Mouse (Mus musculus) CH12.LX (cell line): ENCODE measurements around the gene Prkag1.

ENCODE experiments used
- CTCF ChIP-seq, 2 experiments: IDR thresholded peaks in 1 of 2; conservative IDR thresholded peaks in 1 of 2; 2 replicates each; pipeline ENCODE4 v1.5.1; 2011 to 2012; ENCODE audit warnings: low read depth in 2 of 2, low read length in 2 of 2, improper control_type of control experiment in 1 of 2, inconsistent platforms in 1 of 2, mild to moderate bottlenecking in 1 of 2, moderate library complexity in 1 of 2
- EP300 ChIP-seq: IDR thresholded peaks from 2 replicates; pipeline ENCODE4 v1.6.1; 2011; ENCODE audit warnings: low read length, improper control_type of control experiment
- IRF4 ChIP-seq: IDR thresholded peaks from 2 replicates; pipeline ENCODE4 v1.6.1; 2014; ENCODE audit warnings: low read depth, mild to moderate bottlenecking, inconsistent platforms, low read length, improper control_type of control experiment
- MAFK ChIP-seq: IDR thresholded peaks from 2 replicates; pipeline ENCODE4 v1.6.1; 2011; ENCODE audit warnings: low read length, improper control_type of control experiment; ENCODE audit not compliant: insufficient replicate concordance
- MAX ChIP-seq: IDR thresholded peaks from 2 replicates; pipeline ENCODE4 v1.6.1; 2011; ENCODE audit warnings: low read length, improper control_type of control experiment
- MYC ChIP-seq: IDR thresholded peaks from 2 replicates; pipeline ENCODE4 v1.6.1; 2011; ENCODE audit warnings: low read depth, mild to moderate bottlenecking, improper control_type of control experiment, low read length

- TF ChIP-seq MYC (no peak), EP300 (no peak), CTCF (conservative IDR thresholded peaks at IDR 0.05 in 1 of 2, IDR thresholded peaks at IDR 0.05 in 1 of 2; ENCODE audit: low read depth in 2 of 2, low read length in 2 of 2) (no peak), MAFK (no peak), IRF4 (no peak), MAX (no peak)
Measured at GRCm38 (mm10) chr15:98863451-98863958, 32.2 kb upstream of the Prkag1 start.
